Mouse (Mus musculus): ENCODE measurements around the gene Mul1. TPM values are rescaled to one million over a fixed set of nuclear protein-coding genes. Genes with fewer than 3 reads are reported as not detected.

The Mul1 gene
- polyA plus RNA-seq, 1 experiment from 2014 or later = 21.8 TPM

DNA sequence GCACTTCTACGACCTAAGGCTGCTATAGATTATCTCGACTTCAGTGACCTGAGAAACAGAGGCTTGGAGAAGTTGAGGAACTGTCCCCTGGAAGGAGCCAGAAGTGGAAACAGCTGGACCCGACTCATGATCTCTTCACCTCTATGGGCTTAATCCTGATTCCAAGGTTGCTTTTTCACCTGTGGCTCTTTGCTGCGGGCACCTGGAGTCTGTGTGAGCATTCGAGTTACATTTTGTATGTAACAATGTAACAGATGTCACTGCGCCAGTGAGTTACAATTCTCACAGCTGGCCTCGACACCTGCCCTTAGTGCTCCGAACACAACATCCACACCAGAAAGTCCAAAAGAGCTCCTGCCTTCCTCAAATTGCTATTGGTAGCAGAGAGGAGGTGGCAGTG is 31.0 kb downstream of the Mul1 start:
- Histone ChIP-seq H3K9me3 (replicated peaks) (no peaks in the 10 kb centered on the region), H3K9ac (replicated peaks) (no peak overlapping the region), H3K36me3 (no peaks in the 10 kb centered on the region), H3K4me3 (replicated peaks) (no peak overlapping the region), H3K4me1 (peaks cover 58% of the 10 kb centered on the region), H3K27me3 (replicated peaks) (no peaks in the 10 kb centered on the region), H3K4me2 (no peak overlapping the region), H3K27ac (replicated peaks) (peak overlapping the region; percentile 70)
- ATAC-seq (ENCODE audit: low FRiP score) = no peak
- 38% methylated on average over 8 of the region's 8 CpGs for WGBS

DNA sequence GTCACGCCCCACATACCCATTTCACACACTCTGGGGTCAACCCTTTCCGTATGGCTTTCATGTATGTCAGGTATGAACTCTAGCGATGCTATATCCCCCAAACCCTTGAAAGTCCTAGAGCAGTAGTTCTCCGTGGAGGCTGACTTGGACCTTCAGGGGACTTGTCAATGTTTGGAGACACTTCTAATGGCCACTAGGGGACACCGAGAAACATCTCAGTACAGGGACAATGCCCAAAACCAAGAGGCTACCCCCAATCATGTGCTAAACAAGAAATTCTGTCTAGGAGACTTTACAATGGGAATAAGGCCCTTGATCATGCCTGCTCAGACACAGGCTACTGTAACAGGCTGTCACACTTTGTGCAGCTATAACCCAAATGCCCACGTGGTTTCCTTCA is 32.2 kb downstream of the Mul1 start:
- Histone ChIP-seq H3K4me2 (no peak overlapping the region), H3K27ac (replicated peaks) (no peak overlapping the region), H3K36me3 (no peaks in the 10 kb centered on the region), H3K4me1 (peaks cover 59% of the 10 kb centered on the region), H3K9me3 (replicated peaks) (no peaks in the 10 kb centered on the region), H3K27me3 (replicated peaks) (no peaks in the 10 kb centered on the region), H3K9ac (replicated peaks) (no peak overlapping the region), H3K4me3 (replicated peaks) (no peak overlapping the region)
- WGBS = 79% methylated on average over 6 of the region's 6 CpGs
- ATAC-seq (ENCODE audit: low FRiP score) = no peak

DNA sequence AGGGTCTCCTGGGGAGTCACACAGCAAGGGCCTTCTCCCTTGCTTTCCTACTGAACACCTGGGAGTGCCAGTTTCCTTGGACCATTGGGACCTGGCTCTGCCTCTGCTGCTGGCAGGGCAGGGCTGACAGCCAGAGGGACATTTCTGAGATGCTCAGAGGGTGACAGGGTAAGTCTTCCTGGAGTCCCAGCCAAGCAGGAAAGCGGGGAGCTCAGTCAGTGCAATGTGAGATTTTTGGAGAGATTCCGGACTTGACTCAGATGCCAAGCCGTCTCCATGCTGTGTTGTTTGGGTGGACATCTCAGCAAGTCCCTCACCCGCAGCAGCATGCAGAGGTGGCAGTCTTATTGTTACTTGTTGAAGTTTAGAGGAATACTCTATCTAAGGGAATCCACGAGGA is 33.0 kb downstream of the Mul1 start:
- peaks cover 51% of the 10 kb centered on the region for H3K4me1 ChIP-seq
- no peak overlapping the region for H3K4me2 ChIP-seq
- no peaks in the 10 kb centered on the region for H3K9me3 ChIP-seq (replicated peaks)
- no peaks in the 10 kb centered on the region for H3K27me3 ChIP-seq (replicated peaks)
- H3K27ac ChIP-seq (replicated peaks) = no peak overlapping the region
- H3K36me3 ChIP-seq = no peaks in the 10 kb centered on the region
- no peak for ATAC-seq (ENCODE audit: low FRiP score)
- 89% methylated on average over 5 of the region's 5 CpGs for WGBS
- H3K9ac ChIP-seq (replicated peaks) = no peak overlapping the region
- H3K4me3 ChIP-seq (replicated peaks) = no peak overlapping the region

DNA sequence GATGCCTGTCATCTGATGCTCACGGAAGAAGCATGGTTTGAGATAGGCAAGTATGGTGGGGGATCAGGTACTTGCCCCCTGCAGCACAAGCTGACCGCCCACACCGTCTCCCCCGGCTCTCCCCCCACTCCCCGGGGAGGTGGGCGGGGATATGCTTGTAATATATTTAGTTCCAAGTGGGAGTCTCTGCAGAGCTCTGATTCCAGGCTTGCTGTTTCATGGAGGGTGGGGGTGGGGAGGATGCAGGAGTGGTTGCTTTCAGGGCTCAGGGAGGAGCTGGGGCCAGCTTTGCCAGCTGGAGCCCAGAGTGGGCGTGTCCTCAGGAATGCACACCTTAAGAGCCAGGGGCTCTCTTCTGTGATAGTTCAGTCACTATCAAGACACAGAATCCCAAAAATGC is 34.6 kb downstream of the Mul1 start:
- Histone ChIP-seq H3K36me3 (no peaks in the 10 kb centered on the region), H3K9me3 (replicated peaks) (no peaks in the 10 kb centered on the region), H3K27ac (replicated peaks) (peak overlapping the region; percentile 13; the same call in 1 of the 2 replicates), H3K4me1 (peaks cover 35% of the 10 kb centered on the region), H3K4me2 (peak overlapping the region; percentile 11; the same call in 1 of the 2 replicates), H3K4me3 (replicated peaks) (no peak overlapping the region), H3K9ac (replicated peaks) (no peak overlapping the region), H3K27me3 (replicated peaks) (no peaks in the 10 kb centered on the region)
- ATAC-seq (ENCODE audit: low FRiP score) = no peak
- WGBS = 16% methylated on average over 7 of the region's 7 CpGs

DNA sequence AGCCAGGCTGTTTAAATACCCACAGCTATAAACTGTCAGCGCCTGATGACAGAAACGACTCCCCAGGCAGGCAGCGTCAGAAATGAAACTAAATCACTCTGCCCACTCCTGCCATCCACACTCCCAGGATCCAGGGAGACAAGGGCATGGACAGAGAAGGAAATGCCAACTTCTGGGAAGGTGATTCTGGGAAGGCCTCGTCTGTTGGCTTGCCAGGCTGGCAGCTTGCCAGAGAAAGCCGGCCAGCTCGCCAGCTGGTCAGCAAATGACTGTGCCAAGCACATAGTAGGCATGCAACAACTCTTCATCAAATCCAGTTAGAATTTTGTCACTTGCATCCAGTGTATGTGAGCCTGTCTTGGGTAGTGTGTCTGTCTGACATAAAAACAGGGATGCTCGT is 36.8 kb downstream of the Mul1 start:
- Histone ChIP-seq H3K4me3 (replicated peaks) (no peak overlapping the region), H3K27ac (replicated peaks) (peak overlapping the region; percentile 24; the same call in 1 of the 2 replicates)

DNA sequence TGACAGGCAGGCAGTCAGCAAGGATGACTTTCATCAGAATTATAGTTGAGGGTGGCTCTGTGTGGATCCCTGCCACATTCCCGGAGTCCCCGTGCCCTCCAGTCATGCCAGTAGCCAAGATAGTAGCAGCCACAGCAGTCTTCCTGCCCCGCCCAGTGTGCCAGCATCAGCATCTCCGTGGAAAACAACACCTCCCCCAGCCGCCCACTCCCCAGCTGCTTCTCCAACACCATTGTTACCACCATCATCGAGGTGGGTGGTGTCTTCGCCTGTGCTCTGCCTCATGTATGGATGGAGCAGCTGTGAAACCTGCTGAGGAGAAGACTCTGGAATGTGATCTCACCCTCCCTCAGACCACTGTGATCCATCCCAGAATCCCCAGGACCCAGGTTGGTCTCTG is 45.1 kb downstream of the Mul1 start:
- peaks cover 9% of the 10 kb centered on the region for H3K4me1 ChIP-seq
- 86% methylated on average over 7 of the region's 7 CpGs for WGBS
- no peaks in the 10 kb centered on the region for H3K9me3 ChIP-seq (replicated peaks)
- no peak for ATAC-seq (ENCODE audit: low FRiP score)
- H3K4me3 ChIP-seq (replicated peaks) = no peak overlapping the region
- H3K27ac ChIP-seq (replicated peaks) = no peak overlapping the region
- H3K4me2 ChIP-seq = no peak overlapping the region
- H3K36me3 ChIP-seq = no peaks in the 10 kb centered on the region
- no peaks in the 10 kb centered on the region for H3K27me3 ChIP-seq (replicated peaks)
- H3K9ac ChIP-seq (replicated peaks) = no peak overlapping the region

More for the DNA sequence above, 36.8 kb downstream of the Mul1 start:
- Histone ChIP-seq H3K27me3 (replicated peaks) (no peaks in the 10 kb centered on the region), H3K4me2 (no peak overlapping the region), H3K36me3 (no peaks in the 10 kb centered on the region), H3K4me1 (peaks cover 19% of the 10 kb centered on the region), H3K9ac (replicated peaks) (no peak overlapping the region), H3K9me3 (replicated peaks) (no peaks in the 10 kb centered on the region)
- no peak for ATAC-seq (ENCODE audit: low FRiP score)
- WGBS = 36% methylated on average over 7 of the region's 7 CpGs

DNA sequence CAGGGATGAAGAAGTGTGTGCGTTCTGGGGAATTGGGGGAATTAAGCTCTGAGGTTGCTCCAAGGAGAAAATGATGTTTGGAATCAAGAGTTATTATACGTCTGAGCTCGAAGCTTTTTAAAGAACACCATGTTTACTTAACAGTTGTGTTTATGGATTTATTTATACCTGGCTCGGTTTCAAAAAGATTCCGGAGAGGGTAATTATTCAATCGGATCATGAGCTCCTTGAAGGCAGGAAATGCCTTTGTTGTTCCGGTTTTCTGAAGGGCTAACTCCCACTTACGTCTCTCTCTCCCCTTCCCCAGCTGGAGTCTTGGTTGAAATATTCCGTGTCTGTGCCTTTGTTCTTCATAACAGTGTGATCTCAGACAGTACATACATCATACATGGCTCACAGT is 46.5 kb downstream of the Mul1 start:
- Histone ChIP-seq H3K4me1 (peaks cover 9% of the 10 kb centered on the region), H3K4me2 (no peak overlapping the region), H3K27ac (replicated peaks) (no peak overlapping the region), H3K4me3 (replicated peaks) (no peak overlapping the region), H3K27me3 (replicated peaks) (no peaks in the 10 kb centered on the region), H3K9ac (replicated peaks) (no peak overlapping the region), H3K9me3 (replicated peaks) (no peaks in the 10 kb centered on the region), H3K36me3 (no peaks in the 10 kb centered on the region)
- no peak for ATAC-seq (ENCODE audit: low FRiP score)
- WGBS = 50% methylated on average over 9 of the region's 9 CpGs

DNA sequence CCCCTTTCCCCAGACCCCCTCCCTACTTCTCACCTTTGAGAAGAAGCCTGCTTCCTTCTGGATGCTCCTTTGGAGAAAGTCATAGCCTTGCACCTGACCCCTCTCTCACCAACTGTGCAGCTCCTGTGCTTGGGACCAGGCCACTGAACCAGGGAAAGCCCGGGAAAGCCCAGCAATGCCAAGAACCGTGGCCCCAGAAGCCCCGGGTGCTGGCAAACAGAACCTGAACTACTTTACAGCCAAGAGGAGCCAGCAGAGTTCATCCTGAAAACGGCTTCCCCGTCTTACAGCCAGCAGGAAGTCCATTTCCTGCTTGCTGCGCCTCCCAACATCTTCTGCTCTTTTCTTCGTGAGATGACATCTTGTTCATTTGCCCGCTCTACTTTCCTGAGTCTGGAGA is 48.2 kb downstream of the Mul1 start:
- ATAC-seq (ENCODE audit: low FRiP score) = no peak
- H3K9ac ChIP-seq (replicated peaks) = no peak overlapping the region
- no peak overlapping the region for H3K4me2 ChIP-seq
- H3K9me3 ChIP-seq (replicated peaks) = no peaks in the 10 kb centered on the region
- H3K4me3 ChIP-seq (replicated peaks) = no peak overlapping the region
- H3K4me1 ChIP-seq = 0 out of 2 replicates have a peak, but pooled peaks cover 3% of the 10 kb centered on the region
- H3K36me3 ChIP-seq = no peaks in the 10 kb centered on the region
- H3K27me3 ChIP-seq (replicated peaks) = no peaks in the 10 kb centered on the region
- no peak overlapping the region for H3K27ac ChIP-seq (replicated peaks)
- WGBS = 84% methylated on average over 8 of the region's 8 CpGs

DNA sequence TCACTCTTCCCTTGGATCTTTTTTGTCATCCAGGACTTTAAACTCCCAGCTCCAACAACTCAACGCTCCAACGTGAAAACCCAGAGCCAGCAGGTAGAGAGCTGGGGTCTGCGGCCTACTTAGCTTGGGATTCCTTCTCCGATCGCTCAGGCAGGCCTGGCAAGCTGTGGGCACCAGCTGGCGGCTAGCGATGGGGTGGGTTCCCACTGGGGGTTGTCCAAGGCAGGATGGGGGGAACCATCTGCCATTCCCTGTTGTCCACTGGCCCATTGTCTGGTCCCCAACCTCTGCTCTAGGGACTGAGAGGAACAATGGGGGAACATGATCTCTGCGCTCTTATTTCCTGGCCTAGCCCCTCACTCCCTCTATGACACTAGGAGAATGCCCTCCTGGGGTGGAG is 53.8 kb downstream of the Mul1 start:
- peaks cover 7% of the 10 kb centered on the region; the same call in 1 of the 2 replicates for H3K4me1 ChIP-seq
- H3K36me3 ChIP-seq = no peaks in the 10 kb centered on the region
- H3K27ac ChIP-seq (replicated peaks) = no peak overlapping the region
- WGBS = 34% methylated on average over 8 of the region's 8 CpGs
- no peak for ATAC-seq (ENCODE audit: low FRiP score)
- H3K9ac ChIP-seq (replicated peaks) = no peak overlapping the region
- no peaks in the 10 kb centered on the region for H3K9me3 ChIP-seq (replicated peaks)
- H3K4me2 ChIP-seq = no peak overlapping the region
- H3K27me3 ChIP-seq (replicated peaks) = no peaks in the 10 kb centered on the region
- no peak overlapping the region for H3K4me3 ChIP-seq (replicated peaks)

DNA sequence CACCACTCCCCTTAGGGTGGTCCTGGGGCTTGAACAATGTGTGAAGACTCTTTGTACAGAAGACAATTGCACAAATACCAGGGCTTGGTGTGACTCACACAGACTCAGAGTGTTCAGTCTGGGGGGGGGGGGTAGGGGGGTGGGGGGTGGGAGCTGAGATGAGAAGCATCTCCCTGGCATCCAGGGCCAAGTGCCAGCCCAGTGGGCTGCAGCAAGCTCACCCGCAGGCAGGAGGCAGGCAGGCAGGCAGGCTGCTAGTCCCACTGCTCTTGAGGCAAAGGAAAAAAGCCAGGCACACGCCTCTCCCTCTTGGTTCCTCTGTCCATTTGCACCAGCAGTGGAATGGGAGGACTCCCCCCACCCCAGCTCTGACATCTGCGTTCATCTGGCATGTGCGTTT is 56.6 kb downstream of the Mul1 start:
- H3K27ac ChIP-seq (replicated peaks) = no peak overlapping the region
- H3K27me3 ChIP-seq (replicated peaks) = no peaks in the 10 kb centered on the region
- H3K9me3 ChIP-seq (replicated peaks) = no peaks in the 10 kb centered on the region
- H3K4me2 ChIP-seq = no peak overlapping the region
- H3K9ac ChIP-seq (replicated peaks) = no peak overlapping the region
- no peak overlapping the region for H3K4me3 ChIP-seq (replicated peaks)
- WGBS = 65% methylated on average over 4 of the region's 4 CpGs
- H3K4me1 ChIP-seq = peaks cover 33% of the 10 kb centered on the region
- ATAC-seq (ENCODE audit: low FRiP score) = no peak
- no peaks in the 10 kb centered on the region for H3K36me3 ChIP-seq

Other genes starting within 250 kb of the Mul1 start
- 157 and 167 TPM in 2 replicates for gene Hp1bp3, start 218.4 kb upstream of the Mul1 start, polyA plus RNA-seq (2015; fragmentation: Nextera tagmentation; extraction: Ambion mirVana)
- 17.0 and 19.9 TPM in 2 replicates for gene Sh2d5, start 184.3 kb upstream of the Mul1 start, polyA plus RNA-seq (2015; fragmentation: Nextera tagmentation; extraction: Ambion mirVana)
- gene Kif17, start 184.2 kb upstream of the Mul1 start, polyA plus RNA-seq (2015; fragmentation: Nextera tagmentation; extraction: Ambion mirVana) = 5.0 and 5.2 TPM in 2 replicates
- gene Ddost, start 129.9 kb upstream of the Mul1 start, polyA plus RNA-seq (2015; fragmentation: Nextera tagmentation; extraction: Ambion mirVana) = 217 and 246 TPM in 2 replicates
- gene Pink1, start 108.4 kb upstream of the Mul1 start, polyA plus RNA-seq (2015; fragmentation: Nextera tagmentation; extraction: Ambion mirVana) = 87.9 and 103 TPM in 2 replicates
- gene Cda, start 66.7 kb upstream of the Mul1 start, polyA plus RNA-seq (2015; fragmentation: Nextera tagmentation; extraction: Ambion mirVana) = 10.1 and 11.9 TPM in 2 replicates
- gene Fam43b, start 38.1 kb upstream of the Mul1 start, polyA plus RNA-seq (2015; fragmentation: Nextera tagmentation; extraction: Ambion mirVana) = 13.9 and 14.3 TPM in 2 replicates
- gene Camk2n1, start 19.6 kb downstream of the Mul1 start, polyA plus RNA-seq (2015; fragmentation: Nextera tagmentation; extraction: Ambion mirVana) = 18.9 and 23.1 TPM in 2 replicates
- gene Vwa5b1, start 201.2 kb downstream of the Mul1 start, polyA plus RNA-seq (2015; fragmentation: Nextera tagmentation; extraction: Ambion mirVana) = 0.64 and 1.2 TPM in 2 replicates

Data from neural tube, embryonic 15.5 days (tissue).